Mouse (Mus musculus): ENCODE data around the gene Peg3.
A peak's percentile ranks its signal among the peaks of the same experiment; 100 is the strongest.
"Not testable (repeated sequence)": the region's sequence is repeated elsewhere in the genome, so short reads cannot be mapped to it uniquely, and the experiment has no call there.

Peg3 gene

DNA sequence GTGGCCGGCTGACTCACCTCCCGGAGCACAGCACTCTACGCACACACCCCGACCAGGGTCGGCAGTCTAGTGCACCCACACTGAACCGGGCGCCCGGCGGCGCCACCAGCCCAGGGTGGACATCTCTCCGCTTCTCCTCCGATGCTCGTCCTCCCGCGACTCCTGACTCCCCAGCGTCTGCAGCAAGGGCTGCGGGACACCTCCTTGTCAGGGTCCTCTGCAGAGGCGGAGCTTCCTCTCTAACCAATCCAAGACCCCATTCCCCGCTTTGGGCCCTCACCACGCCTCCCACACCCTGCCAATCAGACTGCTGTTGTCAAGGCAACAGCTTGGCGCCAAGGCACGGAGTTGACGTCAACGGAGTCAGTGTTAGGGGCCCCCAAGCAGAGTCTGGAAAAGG lies at the start of gene Peg3, which contains the start of gene Usp29:
Gene Peg3, minus strand, starts transcription at position 191 of the 400 bp plus-strand sequence.
Gene Usp29, plus strand, starts transcription at position 338 of the 400 bp plus-strand sequence.
- peak; percentile 95 for DNase-seq (ENCODE audit: low read depth, low spot score)

DNA sequence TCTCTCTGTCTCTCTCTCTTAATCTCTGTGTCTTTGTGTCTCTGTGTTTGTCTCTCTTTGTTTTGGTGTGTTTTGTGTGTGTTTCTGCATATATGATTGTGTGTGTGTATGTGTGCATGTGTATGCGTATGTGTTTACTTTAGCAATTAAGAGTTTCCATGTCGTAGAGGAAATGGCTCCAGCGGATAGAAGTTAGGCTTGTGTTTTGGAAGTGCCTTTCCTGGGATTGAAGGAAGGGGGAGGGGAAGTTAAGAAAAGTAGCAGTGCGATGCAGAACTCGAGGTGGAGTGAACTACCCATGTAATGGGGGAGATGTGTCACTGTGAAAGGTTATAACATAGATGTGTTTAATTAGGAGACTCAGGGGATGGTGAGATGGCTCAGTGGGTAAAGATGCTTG lies 48.9 kb upstream of the Peg3 start:
- DNase-seq (ENCODE audit: low read depth, low spot score) = no peak

DNA sequence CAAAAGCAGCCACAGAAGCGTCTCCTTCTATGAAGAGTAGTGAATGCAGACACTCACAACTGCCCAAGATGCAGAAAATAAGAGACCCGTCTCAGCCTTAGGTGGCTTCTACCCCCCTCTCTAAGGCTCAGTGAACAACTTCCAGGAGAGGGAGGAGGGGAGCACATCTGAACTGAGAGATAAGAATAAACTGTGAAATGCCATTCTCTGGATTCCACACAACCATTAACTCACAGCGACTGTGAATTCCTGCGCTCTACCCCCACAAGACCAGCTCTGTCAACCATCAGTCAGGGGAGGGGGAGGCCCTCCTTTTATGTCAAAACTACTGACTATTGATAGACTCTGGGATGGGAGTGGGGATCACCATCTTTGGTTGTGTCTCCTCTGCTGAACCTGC lies 47.5 kb upstream of the Peg3 start:
- DNase-seq (ENCODE audit: low read depth, low spot score) = no peak

DNA sequence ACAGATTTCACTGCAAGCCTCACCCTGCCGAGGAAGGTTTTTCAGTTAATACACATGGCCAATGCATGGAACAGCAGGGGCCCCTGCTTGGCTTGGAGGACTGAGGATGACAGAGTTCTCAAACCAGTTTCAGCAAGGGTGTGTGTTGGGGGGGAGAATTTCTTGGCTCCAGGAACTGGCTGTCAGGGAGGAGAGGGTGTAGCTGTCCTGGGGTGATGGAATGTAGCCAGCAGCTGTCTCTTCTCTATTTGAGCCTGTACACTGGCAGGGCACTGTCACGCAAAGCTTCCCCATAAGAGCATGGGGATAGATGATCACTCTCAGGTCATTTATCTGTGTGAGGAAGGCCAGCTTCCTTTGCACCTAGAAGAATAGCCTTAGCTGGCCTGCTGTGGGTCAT lies 46.9 kb upstream of the Peg3 start:
- DNase-seq (ENCODE audit: low read depth, low spot score) = peak; percentile 22

DNA sequence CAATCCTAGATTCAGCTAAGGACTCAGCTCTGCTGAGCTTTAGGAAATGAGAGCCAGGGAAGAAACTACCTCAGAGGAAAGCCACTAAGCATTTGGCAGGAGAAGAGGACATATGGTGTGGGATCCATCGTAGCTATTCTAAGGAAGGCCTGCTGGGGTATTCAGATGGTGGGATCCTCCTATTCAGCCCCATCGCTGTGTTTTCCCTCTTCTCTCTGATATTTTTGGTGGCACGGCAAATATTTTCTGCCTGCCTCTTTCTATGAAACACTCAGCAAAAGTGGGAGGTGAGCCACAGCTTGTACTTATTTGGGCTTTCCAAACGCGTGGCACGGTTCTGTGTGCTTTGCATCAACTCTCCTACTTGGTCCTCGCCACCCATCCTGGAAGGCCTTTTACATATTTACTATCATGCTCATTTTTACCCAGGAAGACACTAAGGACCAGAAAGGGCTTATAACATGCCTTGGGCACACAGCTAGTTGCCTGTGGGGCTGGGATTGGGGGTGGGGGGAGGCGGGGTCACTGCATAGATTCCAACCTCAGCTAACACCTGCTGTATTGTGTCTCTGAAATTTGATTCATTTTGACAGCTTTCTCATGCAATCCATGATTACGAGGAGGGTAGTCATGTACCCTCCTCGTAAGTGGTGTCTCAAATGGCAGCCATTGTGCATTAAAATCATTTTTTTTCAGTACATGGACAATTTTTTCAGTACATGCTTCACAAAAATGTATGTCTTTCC lies 46.3 kb upstream of the Peg3 start:
- no peak for DNase-seq (ENCODE audit: low read depth, low spot score)

DNA sequence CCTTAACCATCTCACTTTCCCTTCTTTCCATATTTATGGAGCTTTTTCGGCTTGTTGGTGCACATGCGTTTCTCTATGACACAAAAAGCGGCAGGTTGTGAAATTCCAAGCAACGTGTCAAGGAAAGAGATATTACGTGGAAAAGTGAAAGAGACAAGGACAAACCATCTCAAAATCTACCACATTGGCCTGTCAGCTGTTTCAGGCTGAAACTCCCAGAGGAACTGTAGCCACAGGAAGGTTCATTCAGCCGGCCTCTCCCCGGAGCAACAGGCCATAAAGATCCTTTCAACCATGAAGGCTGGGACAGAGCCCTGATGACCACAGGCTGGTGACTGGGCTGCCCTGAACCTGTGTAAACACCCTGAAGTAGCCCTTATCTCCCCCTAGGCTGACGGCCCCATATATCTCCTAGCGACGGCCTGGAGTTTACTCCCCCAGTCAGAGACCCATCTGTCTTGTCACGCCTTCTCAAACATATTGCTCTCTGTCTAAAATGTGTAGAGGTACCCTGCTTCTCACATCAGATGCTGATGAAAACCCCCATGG lies 43.7 kb upstream of the Peg3 start:
- DNase-seq (ENCODE audit: low read depth, low spot score) = not testable (repeated sequence)

DNA sequence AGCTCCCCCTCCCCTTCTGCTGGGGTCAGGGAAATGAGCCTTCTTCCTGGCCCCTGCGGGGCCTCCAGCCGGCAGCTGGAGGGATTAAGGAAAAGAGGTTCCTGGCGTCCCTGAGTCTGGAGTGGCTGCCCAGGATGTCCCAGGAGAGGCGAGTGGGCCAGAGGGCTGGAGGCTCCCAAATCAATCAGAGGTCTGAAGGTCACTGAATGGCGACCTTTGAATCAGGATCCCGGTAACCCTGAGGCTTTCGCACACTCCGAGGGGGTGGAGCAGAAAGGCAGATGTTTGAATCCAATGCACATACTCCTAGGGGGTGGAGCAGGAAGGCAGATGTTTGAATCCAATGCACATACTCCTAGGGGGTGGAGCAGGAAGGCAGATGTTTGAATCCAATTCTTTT lies 40.1 kb upstream of the Peg3 start:
- no peak for DNase-seq (ENCODE audit: low read depth, low spot score)

DNA sequence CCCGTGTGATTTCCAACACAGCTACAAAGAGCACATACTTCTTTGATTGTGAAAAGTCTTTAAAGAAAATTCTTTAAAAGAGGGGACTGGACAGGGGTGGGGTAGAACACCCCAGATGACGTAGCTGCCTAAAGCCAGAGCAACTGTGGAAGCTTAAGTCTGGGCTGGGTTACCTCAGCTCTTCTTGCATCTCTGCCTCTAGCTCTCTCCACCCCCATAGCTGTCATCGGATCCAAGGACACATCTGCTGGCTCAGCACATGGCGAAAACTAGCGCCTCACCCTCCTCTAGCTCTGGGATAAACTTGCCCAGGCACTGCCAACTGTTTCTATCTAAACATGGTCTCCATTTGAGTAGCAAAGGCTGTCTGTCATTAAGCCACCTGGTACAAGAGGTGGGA lies 35.0 kb upstream of the Peg3 start:
- no peak for DNase-seq (ENCODE audit: low read depth, low spot score)

DNA sequence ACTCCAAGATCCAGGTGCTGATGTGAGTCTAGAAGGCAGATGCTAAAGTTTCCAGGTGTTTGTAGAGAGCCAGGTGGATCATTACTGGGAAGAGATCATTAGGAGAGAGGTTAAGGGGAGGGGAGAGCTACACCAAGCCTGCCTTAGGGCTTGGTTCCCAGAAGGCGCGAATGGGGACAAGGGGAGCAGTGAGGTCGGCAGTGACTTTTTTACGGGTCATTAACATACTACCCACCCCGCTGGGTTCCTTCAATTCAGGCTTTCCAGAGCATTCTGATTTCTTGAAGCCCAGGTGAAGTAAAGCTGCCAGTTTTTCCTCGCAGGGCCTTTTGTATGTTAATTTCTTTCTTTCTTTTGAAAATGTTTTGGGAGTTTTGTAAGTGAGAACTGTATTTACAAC lies 29.9 kb upstream of the Peg3 start:
- DNase-seq (ENCODE audit: low read depth, low spot score) = peak; percentile 90

DNA sequence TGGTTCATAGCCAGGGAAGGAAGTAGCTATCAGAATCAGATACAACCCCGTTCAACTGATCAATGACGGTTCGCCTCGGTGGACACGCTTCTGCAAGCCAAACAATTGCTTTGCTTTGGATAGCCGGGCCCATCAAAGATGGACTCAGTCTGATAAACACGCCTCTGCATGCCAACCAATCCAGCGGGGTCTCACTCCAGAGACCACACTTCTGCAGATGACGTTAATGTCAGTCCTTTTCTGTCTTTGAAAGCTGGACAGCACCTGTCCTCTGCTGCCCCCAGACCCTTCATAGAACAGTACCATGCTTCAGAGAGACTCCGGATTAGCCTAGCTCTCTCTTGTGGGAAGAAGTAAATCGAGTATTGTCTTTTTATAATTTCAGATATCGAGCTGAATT lies 29.5 kb upstream of the Peg3 start:
- DNase-seq (ENCODE audit: low read depth, low spot score) = no peak

DNA sequence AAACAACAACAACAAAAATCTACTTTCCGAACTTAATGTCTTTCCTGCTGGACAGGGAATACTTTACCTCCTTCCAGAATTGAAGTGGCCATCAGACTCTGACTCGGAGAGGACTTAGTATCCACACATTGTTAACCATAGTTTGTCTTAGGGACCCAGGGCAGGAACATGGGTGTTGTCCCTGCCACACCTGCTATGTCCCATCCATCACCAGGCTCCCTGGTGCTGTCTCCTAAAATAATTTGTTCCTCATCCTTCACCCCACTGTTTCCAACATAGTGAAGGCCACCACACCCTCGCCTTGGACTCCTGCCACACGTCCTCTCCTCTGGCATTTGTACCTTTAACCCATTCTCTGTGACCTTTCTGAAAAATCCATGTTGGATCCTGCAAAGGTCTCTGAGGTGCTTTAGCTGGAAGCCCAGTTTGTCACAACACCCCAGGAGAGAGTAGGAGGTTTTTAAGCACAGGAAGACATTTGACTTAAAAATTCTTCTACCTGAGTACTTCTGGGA lies 26.6 kb upstream of the Peg3 start:
- DNase-seq (ENCODE audit: low read depth, low spot score) = no peak

DNA sequence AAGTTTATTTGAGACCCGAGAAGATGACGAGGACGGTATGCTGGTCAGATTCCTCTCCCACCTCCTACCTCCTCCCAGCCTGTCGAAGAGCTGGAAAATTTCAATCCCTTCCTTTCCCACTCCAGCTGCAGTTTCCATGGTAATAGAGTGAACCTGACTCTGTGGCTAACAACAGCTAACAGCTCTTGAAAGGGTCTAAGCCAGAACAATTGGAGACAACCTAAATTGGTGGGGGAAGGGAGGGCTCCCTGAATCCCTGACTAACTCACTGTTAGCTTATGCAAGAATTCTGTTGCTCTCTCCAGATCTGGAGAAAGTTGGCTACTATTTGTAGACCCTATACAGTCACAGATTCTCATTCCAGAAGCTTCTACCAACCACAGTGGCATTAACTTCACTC lies 23.2 kb upstream of the Peg3 start:
- DNase-seq (ENCODE audit: low read depth, low spot score) = peak; percentile 74

DNA sequence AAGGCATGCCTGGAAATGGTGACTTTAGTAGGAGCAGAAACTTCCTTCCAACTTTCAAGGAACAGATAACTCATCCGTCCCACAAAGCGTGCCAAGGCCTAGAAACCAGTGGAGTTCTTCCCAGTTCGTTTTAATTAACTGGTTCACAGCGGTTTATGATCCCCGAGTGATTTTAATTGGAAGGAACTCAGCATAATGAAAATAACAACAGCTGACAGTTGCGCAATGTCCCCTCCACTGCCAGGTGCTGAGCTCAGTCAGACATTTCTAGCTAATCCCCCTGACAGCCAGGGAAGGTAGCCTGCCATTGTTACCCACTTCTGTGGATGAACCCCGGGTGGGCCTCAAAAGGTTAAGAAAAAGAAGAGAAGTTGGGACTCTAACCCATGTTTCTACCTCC lies 19.0 kb upstream of the Peg3 start:
- no peak for DNase-seq (ENCODE audit: low read depth, low spot score)

DNA sequence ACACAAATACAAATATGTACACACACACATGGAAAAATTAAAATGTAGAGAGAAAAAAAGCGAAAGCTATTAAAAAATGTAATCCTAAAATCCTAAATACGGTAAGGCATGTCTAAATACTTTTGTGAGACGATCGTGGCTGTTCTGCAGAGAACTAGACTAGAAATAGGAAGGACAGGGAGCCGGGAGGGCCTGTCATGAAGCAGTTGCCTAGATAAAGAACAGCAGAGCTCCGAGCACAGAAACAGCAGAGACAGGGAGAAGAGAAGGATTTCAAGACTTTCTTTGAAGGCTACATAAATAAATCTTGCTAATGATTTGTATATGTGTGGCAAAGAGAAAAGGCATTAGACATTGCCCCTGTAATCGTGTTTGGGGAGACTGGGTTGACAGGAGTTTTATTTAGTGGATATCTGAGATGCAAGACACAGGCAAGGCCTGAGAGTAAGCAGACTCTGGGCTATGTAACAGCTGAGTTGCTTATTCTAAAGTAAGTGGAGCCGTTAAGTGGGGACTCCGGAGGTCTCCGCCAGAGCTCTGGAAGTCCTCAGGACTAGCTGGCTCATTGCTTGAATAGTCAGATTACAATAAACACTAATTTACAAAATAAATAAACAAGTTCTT lies 14.2 kb upstream of the Peg3 start:
- DNase-seq (ENCODE audit: low read depth, low spot score) = no peak

DNA sequence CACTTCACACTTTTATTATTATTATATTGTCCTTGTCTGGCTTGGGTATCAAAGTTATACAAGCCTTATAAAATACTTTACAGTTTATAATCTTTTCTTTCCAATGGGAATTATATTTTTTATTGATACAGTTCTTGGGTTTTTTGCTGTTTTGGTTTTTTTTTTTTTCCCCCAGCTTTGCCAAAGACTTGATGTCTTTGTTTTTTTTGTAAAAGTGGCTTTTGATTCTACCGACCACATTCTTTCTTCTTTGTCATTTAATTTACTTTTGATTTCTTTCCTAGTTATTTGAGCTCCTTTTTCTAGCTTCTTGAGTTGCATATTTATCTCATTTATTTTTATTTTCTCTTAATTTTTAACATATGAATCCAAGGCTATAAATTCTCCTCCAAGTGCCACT lies 5.8 kb upstream of the Peg3 start:
- no peak for DNase-seq (ENCODE audit: low read depth, low spot score)

DNA sequence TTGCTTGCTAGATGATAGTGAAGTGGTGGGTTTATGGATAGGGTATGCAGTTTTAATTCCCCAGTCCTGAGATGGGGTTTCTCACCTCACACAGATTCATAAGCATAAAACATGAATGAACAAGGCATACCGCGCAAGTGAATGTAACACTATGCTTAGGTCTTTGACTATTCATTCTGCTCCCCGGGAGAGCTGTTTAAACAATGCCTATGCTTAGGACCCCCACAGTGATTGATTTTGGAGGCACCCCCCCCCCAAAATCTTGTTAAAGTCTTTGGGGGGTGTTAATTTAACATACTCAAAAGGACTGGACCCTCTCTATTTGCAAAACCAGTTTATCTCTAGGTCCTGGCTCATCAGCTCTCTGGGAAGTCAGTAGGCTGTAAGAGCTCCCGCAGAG lies 1.7 kb upstream of the Peg3 start:
- DNase-seq (ENCODE audit: low read depth, low spot score) = peak; percentile 3

DNA sequence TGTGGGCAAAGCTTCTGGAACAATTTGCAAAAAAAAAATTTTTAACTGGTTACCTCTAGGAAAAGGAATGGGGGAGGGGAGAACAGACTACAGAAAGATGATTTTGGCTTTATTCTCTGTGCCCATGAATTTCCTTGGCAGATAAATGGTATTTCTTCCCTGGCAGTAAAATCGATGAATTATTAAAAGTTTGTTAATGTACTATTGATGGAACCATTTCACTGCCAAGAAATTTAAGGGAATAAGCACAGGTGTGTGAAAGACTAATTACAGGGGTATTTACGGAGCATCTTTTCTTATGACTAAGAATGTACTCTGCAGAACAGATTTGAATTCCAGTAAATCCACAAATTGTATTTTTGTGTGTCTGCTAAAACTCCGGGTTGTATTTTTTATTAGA lies 1.1 kb upstream of the Peg3 start:
- no peak for DNase-seq (ENCODE audit: low read depth, low spot score)

DNA sequence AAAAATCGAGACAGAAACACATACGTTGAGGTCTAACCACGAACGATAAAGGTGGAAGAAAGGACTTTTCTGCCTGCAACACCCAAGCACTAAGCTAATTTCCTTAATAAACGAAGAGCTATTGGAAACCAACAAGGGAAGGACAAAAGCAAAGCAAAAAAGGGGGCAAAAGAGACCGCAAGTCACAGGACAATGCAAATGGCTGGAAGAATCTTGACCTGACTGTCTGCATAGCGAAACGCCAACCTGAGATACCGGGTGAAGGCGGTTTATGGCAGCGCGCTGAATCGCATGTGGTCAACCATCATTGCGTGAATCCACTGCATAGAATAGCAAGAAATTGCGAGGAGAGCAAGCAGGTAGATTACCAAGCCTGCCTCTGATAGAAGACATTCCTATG lies 570 bp upstream of the Peg3 start:
- DNase-seq (ENCODE audit: low read depth, low spot score) = peak; percentile 27

DNA sequence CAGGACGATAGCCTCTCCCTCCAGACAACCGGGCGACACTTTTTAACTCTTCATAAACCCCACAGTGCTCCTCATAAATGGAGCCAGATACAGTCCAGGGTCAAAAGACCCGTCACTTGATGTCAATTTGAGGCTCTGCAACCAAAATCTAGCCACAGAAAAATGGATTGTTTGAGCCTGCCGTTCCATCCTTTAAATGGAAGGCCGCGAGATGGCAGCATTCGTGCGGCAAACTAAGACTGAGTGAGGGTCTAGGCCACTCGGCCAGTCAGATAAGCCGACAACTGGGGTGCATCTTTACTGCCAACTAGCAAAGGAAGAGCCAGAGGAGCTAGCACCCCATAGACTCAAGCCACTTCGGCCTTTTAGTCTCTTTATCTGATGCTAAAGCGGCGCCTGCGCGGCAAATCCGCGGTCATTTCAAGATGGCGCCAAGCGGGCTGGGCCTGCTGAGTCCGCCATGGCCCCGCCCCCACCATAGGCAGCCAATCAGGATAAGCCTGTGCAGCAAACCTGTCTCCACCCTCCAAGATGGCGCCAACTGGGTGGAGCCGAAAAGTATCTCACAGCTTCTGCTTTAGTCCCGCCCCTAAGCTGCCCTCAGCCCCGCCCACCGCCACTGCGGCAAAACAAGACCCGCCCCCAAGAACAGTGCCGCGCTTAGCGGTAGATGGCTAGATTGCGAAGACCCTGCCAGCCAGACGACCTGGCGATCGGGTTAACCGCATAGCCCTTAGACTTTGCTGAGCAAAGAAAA lies 992 bp downstream of the Peg3 start:
- DNase-seq (ENCODE audit: low read depth, low spot score) = peak; percentile 96

DNA sequence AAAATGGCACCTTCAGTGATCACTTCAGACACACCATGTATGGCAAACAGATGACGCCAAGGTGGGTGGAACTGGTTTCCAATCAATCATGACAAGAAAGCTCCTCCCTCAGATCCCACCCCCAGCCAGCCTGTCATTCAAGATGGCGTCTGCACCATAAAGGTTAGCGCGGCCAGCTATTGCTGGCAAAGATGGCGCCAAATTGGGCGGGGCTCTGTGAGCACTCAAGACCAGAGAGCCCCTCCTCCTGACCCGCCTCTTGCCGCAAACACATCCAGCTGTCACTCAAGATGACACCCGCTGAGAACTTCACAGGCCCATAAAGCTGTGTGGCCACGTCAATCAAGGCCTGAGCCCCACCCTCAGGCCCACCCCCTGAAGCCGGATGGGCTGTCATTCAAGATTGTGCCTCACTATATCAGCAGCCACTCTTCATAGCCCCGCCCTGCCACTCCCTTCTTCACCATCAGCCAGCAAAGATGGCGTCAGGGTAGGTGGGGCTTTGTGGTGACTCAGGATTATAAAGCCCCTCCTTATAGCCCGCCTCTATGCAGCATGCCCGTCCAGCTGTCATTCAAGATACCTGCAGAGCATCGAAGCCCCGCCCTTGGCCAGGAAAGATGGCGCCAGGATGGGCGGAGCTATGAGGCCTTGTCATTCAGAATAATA lies 1.8 kb downstream of the Peg3 start:
- DNase-seq (ENCODE audit: low read depth, low spot score) = peak; percentile 98

DNA sequence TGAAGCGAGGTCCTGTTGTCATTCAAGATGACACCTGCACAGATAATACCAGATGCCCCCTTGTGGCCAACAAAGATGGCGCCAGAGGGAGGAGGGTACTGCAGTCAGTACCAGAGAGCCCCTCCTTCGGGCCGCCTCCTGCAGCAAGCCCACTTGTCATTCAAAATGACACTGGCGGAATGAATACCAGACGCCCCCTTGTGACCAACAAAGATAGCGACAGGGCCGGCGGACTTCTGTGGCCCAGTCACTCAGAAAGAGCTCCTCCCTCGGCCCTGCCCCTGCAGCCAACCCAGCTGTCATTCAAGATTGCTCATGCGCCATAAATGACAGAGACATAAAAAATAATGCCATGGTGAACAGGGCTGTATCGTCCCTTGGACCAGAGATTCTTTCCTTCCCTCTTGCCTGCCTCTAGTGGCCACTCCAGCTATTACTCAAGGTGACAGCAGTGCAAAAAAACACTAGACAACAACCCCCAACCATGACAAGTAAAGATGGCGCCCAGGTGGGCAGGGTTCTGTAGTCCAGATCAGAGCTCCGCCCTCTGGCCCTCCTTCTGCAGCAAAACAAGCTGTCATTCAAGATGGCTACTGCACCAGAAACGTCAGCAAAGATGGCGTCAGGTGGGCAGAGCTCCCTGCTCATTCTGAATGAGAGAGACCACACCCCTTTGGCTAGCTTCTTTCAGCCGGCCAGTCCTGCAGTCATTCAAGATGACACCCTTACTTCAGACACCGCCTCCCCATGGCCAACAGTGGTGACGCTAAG lies 2.7 kb downstream of the Peg3 start:
- DNase-seq (ENCODE audit: low read depth, low spot score) = peak; percentile 98

Measured in R1 (cell line).